Mouse (Mus musculus): Measurements from ENCODE around the gene Kcnk7.

- TF ChIP-seq CTCF (IDR thresholded peaks at IDR 0.05; ENCODE audit: low read depth), result no peak
- peak; percentile 50; the same call in 1 of the 2 replicates for TF ChIP-seq EP300 (IDR thresholded peaks at IDR 0.05; ENCODE audit: low read depth)
Measured at GRCm38 (mm10) chr19:5741641-5742240, 37.6 kb downstream of the Kcnk7 start.
